ENCODE assay signal across 8 mouse cellular contexts in genomic region chr17:44130429-44130828, GRCm38 (mm10). TPM values are rescaled to one million over a fixed set of nuclear protein-coding genes. Genes with fewer than 3 reads are reported as not detected.
A peak's percentile ranks its signal among the peaks of the same experiment; 100 is the strongest.
DNase-seq lines count a peak whose midpoint lies in the region; ATAC-seq and TF ChIP-seq lines count a peak whose summit lies in the region.

No protein-coding gene starts in this region.

- DNase-seq in CD4-positive helper T cell, adult 2 months (ENCODE audit: low read depth, low spot score) = peak; percentile 65
- no peak for DNase-seq in Patski (ENCODE audit: low read depth, low spot score)
- peak; percentile 65 for DNase-seq in cerebellum, adult 8-10 months
- DNase-seq in gastrocnemius, adult 2 months = peak; percentile 76
- peak; percentile 14 to 77 for DNase-seq in layer of hippocampus, adult 18-20 months (ENCODE audit: low spot score in 2 of 2)
- DNase-seq in lung, postnatal 14 days = peak; percentile 82
- DNase-seq in right cerebral cortex, postnatal 10 days (ENCODE audit: low spot score in 2 of 2) = peak; percentile 65 to 84
- DNase-seq in urinary bladder, postnatal 10 days (ENCODE audit: low spot score) = peak; percentile 21

- no peak overlapping the region for H3K27ac ChIP-seq in gastrocnemius, adult 2 months

- in situ Hi-C loops in Patski (cut with MboI; ENCODE audit: low pct_unique_long_range_greater_than_20kb) = no loop called here

- POLR2A ChIA-PET in Patski (lab: Charles Lee) = no interaction called here

- no peak for ATAC-seq in Patski

- intact Hi-C loops in gastrocnemius, adult 2 months (cut with DNase I) = loop anchor here (1.0 to 2.0 kb wide), 2 partner anchors 54 to 248 kb away; no protein-coding TSS in a partner anchor

- TF ChIP-seq CTCF in Patski (IDR thresholded peaks at IDR 0.05) = peak; percentile 80
- TF ChIP-seq CTCF in gastrocnemius, adult 2 months (IDR thresholded peaks at IDR 0.05) = peak; percentile 92

- H3K27me3 ChIP-seq in Patski = no peaks in the 10 kb centered on the region

- CTCF ChIA-PET in Patski (lab: Charles Lee) = interaction anchor here (0.6 to 2.0 kb wide), 5 partner anchors 10 to 427 kb away, joined by 3 to 7 read pairs (median 5); partner anchors contain the start of gene Enpp5

- no peak overlapping the region for H3K4me3 ChIP-seq in gastrocnemius, adult 2 months

RNA-seq across cellular contexts. Expression of gene Enpp4, which starts 24.8 kb away (rescaled TPM):
- 18.2 TPM for polyA plus RNA-seq in Patski (2021)
- 10 to 100 TPM; 34.6 to 41.2 TPM for total RNA-seq in gastrocnemius, adult 2 months (2021)
- 10 to 100 TPM; 19.9 to 20.1 TPM for total RNA-seq in layer of hippocampus, adult 18-20 months (2021)

RNA-seq across cellular contexts. Expression of gene Enpp5, which starts 51.8 kb away (rescaled TPM):
- 131 TPM for polyA plus RNA-seq in Patski (2021)
- 1 to 10 TPM; 6.2 to 7.1 TPM for total RNA-seq in gastrocnemius, adult 2 months (2021)
- total RNA-seq in layer of hippocampus, adult 18-20 months (2021) = 100 to 1,000 TPM; 162 to 167 TPM

RNA-seq across cellular contexts. Expression of gene Clic5, which starts 58.0 kb away (rescaled TPM):
- polyA plus RNA-seq in Patski (2021) = 0.22 TPM
- total RNA-seq in gastrocnemius, adult 2 months (2021) = 100 to 1,000 TPM; 121 to 159 TPM
- 1 to 10 TPM; 4.2 to 4.3 TPM for total RNA-seq in layer of hippocampus, adult 18-20 months (2021)

Comparison
In these comparisons a context has a peak if more than half of its experiments do, and no peak if none do; other contexts are left out.
1. RNA of gene Enpp5, which starts 51.8 kb away (total RNA-seq): 162 to 167 TPM in layer of hippocampus, adult 18-20 months; 6.2 to 7.1 TPM in gastrocnemius, adult 2 months; every median in the first group is over 10 times any median in the second.
2. RNA of gene Clic5, which starts 58.0 kb away (total RNA-seq): 121 to 159 TPM in gastrocnemius, adult 2 months; 4.2 to 4.3 TPM in layer of hippocampus, adult 18-20 months; every median in the first group is over 10 times any median in the second.